ENCODE assay signal across 16 mouse cellular contexts in the genomic region with DNA sequence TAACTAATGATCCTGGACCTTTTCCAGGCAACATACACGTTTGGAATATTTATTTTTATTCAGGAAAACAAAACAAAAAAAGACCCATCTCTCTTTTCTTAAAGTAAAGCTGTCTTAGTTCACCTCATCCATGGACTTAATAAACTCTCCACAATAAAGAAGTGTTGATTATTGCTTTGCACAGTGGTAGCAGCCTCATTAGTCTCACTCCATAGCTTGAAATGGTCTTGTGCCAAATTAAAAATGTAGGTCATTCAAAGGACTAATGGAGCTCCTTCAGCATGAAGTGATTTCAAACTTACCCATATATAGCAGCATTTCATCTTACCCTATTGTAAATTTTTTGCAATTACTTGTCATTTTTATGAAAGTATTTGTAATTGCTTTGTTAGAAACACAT.
"Had no signal": no experiment of that assay in that cellular context is flagged by ENCODE, and none has a peak within 500 bp of the region (broad histone marks: within the 10 kb centered on the region; RNA-seq: fewer than 3 reads in every experiment).

No protein-coding gene starts in this region.

- H3K9ac ChIP-seq: liver, embryonic 15.5 days; midbrain, embryonic 15.5 days; stomach, embryonic 15.5 days had no signal

- H3K9me3 ChIP-seq: limb, embryonic 10.5 days; liver, embryonic 15.5 days; midbrain, embryonic 10.5 days; midbrain, embryonic 15.5 days; stomach, embryonic 15.5 days had no signal

- H3K36me3 ChIP-seq: limb, embryonic 10.5 days; liver, embryonic 15.5 days; midbrain, embryonic 10.5 days; midbrain, embryonic 15.5 days; stomach, embryonic 15.5 days had no signal

- H3K4me3 ChIP-seq: layer of hippocampus, adult 2 months; limb, embryonic 10.5 days; liver, embryonic 15.5 days; midbrain, embryonic 10.5 days; midbrain, embryonic 15.5 days; stomach, embryonic 15.5 days had no signal

- H3K4me1 ChIP-seq: limb, embryonic 10.5 days; liver, embryonic 15.5 days; midbrain, embryonic 10.5 days; midbrain, embryonic 15.5 days; stomach, embryonic 15.5 days had no signal

- H3K27me3 ChIP-seq: liver, embryonic 15.5 days; midbrain, embryonic 15.5 days; stomach, embryonic 15.5 days had no signal

- H3K27ac ChIP-seq: kidney, postnatal 0 days; layer of hippocampus, adult 2 months; limb, embryonic 10.5 days; liver, embryonic 15.5 days; midbrain, embryonic 10.5 days; midbrain, embryonic 15.5 days; stomach, embryonic 15.5 days had no signal

- H3K4me2 ChIP-seq: liver, embryonic 11.5 days; liver, embryonic 15.5 days; midbrain, embryonic 15.5 days; stomach, embryonic 15.5 days had no signal

- DNase-seq: kidney, adult 9 months; kidney, postnatal 4 days; lung, adult 2 months; lung, postnatal 4 days; right cerebral cortex, postnatal 14 days; thymus, adult 2 months; thymus, postnatal 25 days had no signal

- ATAC-seq: lung, postnatal 0 days; midbrain, embryonic 15.5 days had no signal
